Mouse (Mus musculus) erythroblast, embryonic 14.5 days (primary cell): ENCODE data around the gene Snd1.

ENCODE experiments used
- GATA1 ChIP-seq: IDR thresholded peaks from 2 replicates; pipeline ENCODE4 v1.6.1; 2012; ENCODE audit warnings: low read length, inconsistent platforms, mixed read lengths
- TAL1 ChIP-seq: IDR thresholded peaks from 3 replicates; pipeline ENCODE4 v1.6.1; 2012; ENCODE audit warnings: low read length, inconsistent platforms, mixed read lengths

DNA sequence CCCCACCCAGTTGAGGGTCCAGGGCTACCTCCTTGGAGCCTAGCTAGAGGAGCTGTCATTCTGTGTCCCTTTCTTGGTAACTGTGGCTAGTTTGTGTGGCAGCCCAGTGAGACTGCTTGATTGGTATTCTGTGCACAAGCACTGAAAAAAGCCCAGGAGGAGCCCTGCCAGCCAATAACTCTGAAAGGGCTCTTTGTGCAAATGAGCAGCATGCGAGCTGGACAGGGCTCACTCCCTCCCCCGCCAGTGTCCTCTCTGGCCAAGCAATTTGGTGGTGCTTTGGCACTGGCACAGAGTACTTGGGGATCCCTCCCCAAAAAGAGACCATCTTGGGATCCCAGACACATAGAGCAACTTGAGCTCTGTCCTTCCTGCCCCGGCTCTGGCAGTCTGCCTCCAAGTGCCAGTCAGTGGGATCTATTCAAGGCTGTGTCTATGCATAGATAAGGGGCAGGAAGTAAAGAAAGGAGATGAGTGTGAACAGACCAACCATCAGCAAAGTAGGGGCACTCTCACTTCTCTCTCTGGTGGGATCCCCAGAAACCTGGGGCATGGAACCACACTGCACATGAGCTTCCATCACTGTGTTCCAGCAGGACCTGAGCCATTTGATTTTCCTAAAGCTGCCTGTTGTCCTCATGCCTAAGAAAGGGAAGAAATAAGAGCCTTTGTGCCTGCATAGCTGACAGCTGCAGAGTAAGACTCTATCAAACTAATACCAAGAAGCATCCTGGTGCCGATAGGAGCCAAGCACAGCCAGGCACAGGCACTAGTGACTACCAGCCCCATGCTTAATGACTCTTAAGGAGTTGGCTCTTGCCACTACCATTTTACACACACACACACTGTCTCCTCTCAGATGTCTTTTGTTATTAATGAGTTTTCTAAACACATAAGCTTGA is 367.7 kb downstream of the Snd1 start:
- TF ChIP-seq GATA1 (no peak), TAL1 (no peak)
